Mouse (Mus musculus): ENCODE measurements around the gene Rapgef4.
"Not testable (repeated sequence)": the region's sequence is repeated elsewhere in the genome, so short reads cannot be mapped to it uniquely, and the experiment has no call there.

Gene Rapgef4

DNA sequence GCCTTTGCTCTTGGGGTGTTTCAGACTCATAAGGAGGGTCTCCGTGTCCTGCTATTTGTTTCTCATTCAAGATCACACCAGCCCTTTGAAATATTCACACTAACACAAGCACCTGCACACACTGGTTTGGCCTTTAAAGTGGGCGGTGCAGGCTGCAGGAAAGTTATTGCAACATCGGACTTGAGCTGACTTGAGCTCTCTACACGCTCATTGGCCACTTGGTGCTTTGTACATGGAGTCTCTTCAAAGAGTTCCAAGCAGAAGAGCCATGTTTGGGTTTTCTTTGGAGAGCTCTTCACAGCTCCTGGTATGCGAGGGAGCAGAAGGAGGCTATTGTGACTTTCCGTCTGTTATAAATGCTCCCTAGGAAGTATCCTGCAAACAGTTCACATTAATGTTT is 139.2 kb downstream of the Rapgef4 start:
- DNase-seq (ENCODE audit: low read depth) = no peak

DNA sequence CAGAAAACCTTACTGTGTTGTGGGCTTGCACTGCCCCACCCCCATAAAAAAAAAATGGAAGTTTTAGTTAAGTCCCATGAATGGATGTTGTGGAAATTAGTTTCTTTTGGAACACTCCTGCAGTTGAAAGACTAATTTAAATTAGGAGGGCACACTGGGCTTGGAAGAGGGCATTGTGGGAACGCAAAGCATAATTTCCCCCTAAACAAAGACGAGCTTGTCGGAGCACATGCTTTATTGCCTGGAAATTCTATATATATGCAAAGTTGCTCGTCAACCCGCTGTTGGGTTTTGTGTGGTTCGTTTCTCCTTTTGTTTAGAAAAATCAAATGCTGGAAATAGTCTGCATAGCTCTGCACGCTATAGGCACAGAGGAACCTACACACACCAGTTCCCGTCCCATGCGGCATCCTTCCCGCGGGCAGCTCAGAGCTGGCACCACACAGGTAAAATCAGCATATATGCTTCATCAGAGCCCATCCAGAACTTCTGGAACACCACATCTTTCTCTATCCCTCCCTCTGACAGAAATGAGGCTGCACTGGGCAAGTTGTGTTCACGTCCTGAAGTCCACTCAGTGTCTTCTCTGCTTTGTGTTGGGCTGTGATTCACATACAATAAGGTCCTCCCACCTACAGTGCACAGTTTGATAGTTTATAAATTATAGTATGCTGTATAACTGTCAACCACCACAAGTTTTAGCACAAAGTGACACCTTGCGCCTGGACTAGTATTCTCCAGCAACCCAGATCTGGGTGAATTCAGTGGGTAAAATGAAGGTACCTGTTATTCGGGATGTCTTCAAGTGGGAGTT is 141.6 kb downstream of the Rapgef4 start:
- DNase-seq (ENCODE audit: low read depth) = no peak

DNA sequence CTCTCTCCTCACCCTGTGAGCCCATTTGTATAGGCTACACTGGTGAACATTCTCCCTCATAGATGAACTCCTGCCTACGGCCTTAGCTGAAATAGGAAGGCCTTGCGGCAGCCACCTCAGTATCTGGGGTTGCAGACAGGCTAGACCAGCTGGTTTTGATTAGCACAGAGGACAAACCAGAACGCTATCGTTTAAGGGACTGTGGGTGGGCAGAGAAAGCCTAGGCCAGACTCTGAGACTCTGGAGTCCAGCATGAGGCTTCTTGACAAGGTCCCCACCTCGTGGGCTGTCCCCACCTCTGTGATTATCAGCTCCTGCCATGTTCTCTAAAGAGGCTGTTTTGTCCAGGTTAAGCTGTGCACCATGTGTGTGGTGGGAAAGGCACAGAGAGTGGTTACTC is 142.8 kb downstream of the Rapgef4 start:
- no peak for DNase-seq (ENCODE audit: low read depth)

DNA sequence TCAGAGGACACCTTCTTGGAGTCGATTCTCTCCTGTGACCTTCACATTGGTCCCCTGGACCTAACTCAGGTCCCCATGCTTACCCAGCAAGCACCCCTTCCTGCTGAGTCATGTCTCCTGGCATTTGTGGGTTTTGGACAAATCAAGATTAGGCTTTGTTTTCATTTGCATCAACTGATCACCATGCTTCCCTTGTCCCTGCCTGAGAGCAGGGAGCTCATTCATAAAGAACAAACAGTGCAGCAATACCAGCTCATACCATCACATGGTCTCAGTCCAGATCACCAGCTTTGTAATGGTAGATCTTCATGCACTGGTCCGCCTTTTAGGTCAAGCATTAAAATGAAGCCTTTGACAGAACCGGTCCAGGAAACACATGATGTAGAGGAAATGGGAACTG is 144.7 kb downstream of the Rapgef4 start:
- DNase-seq (ENCODE audit: low read depth) = no peak

DNA sequence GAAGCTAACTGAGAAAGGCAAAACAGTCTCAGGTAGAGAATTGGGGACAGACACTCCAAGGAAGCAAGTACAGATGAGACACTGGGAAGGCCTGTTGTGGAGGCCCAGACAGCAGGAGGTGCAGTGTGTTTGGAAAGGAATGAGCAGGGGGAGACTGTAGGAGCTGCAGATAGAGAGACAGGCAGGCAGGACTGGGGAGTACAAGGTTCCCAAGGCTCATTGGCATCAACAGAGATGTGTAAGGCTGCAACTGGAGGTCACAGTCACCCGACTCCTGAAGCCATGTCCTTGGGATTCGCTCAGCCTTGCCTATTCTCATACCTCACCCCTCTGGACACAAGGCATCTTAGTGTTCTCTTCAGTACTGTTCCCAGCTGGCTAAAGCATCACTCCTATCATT is 145.4 kb downstream of the Rapgef4 start:
- DNase-seq (ENCODE audit: low read depth) = no peak

DNA sequence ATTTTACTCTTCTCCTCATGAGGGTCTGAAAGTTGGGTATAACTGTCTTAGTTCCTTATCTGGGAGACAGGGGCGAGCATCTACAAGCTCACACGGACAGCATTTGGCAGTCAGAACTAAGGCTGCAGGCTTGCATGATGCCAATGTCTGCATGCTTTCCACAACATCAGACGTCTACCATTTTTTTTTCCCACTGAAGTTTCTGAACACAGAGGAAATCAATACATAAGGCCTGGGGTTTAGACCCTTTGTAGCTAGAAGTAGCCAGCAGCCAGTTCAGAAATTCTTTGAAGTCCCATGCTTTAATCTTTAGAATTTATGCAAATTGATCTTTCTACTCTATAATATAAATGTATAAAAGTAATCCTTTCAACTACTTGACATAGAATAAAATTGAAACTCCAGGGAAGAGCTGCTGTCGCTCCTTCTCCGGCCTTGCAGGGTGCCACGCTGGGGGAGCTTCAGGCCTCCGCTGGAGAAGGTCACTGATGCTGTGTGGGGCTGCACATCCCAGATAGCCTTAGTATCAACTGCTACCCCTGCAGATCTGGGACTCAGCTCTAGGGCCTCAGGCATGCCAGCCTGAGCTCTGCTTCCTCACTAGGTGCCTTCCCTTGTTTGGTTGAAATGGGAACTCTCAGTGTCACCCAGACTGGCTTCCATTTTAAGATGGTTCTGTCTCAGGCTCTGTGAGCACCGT is 148.7 kb downstream of the Rapgef4 start:
- no peak for DNase-seq (ENCODE audit: low read depth)

DNA sequence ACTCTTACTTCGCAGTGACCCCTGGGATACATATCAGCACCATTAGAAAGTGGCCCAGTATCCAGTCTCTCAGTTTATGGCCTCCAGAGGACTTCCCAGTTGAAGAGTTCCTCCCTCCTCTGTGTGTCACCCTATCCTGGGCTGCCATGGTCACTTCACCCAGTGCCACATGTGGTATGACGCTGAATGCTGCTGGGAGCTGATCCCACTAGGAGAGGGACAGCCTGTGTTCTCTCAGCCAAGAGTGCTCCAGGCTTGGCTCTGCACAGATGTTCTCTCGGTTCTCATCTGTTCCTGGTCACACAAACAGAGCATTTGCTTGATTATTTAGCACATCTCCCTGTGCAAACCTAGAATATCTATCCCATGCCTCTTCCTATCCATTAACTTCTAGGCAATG is 151.2 kb downstream of the Rapgef4 start:
- no peak for DNase-seq (ENCODE audit: low read depth)

DNA sequence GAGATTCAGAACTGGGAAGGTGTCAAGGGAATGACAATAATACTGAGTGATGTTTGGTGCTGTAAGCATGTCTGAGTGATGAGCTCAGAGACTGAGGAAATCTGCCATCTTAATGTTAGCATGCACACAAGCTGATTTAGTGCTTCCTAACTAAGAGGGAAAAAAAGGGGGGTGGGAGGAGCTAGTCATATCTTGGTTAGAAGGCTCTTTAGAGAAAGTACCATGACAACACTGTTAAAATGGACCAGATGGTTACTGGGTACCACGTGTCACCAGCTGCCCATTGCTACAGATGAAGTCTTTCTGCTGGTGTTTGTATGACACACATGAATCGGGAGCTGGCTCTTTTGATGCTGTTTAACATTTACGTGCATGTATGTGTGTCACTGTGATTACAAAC is 155.0 kb downstream of the Rapgef4 start:
- DNase-seq (ENCODE audit: low read depth) = no peak

DNA sequence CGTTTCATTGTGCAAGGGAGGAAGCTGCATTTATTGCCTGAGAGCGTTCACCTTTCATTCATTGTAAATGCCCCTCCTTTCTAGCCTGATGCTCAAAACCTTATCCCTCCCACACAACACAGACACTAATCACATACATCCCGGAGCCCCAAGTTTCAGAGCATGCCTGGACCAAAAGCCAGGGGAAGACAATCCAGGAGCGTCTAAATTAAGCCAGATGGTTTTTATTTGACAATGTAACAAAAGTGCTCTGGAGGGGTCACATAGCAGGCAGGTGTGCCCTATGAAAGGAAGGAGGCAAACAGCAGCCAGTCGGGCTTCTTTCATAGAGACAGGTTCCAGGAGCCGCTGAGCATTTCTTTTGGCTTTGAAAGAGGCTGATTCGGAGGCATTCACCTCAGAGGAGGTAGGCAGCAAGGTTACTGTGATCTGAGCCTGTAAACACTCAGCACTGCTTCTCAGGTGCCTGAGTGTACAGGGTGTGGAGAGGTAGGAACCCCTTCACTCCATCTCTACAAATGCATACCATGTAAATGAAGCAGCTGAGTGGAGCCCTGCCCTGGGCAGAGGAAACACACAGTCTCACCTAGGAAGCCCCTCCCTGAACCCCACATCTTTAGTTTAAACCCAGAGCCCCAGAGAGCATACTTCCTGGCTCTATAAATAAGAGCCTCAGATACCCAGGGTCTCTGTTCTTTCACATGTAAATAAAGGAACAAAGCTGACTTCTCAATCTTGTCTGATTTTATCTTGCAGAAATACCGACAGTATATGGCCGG is 155.6 kb downstream of the Rapgef4 start:
- no peak for DNase-seq (ENCODE audit: low read depth)

DNA sequence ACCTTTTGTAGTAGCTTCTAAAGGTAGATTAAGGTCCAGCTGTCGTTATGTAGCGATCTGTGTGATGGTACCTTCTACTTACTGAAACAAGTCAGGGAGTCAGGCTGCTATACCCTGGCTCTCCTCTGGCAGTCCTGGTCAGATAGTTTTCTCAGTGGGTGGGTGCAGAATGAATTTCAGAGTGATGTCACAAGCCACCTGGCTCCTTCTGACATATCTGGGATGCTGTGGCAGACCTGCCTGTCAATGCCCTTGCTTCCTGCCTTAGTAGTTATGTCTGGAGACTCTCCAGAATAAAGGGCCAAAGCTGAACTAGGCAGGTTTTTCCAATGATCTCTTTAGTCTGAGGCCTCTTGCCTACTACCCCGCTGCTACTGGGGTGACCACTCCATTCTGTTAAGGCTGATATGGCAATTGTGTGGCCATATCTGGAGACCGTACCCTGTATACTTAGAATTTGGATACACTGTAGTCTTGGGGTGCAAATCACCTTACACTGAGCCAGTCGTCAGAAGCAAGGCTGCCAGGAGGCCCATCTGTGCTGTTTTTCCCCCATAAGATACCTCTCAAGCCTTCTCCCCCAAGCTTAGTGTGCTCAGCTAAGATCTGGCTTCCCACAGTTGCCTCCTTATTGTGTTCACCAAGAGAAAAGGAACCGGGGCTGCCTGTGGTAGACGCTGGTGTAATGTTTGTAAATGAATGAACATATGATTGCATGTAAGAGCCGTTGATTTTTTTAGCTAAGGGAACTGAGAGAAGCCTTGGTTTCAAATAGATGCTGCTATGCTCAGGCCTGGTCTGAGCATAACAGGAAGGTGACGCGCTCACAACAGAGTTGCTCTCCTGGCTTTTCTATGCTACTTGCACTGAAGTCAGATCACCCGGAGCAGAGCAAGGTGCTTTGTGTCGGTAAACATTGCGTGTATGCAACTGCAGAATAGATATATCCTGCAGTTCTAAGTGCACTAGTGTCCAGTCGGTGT is 159.1 kb downstream of the Rapgef4 start:
- no peak for DNase-seq (ENCODE audit: low read depth)

DNA sequence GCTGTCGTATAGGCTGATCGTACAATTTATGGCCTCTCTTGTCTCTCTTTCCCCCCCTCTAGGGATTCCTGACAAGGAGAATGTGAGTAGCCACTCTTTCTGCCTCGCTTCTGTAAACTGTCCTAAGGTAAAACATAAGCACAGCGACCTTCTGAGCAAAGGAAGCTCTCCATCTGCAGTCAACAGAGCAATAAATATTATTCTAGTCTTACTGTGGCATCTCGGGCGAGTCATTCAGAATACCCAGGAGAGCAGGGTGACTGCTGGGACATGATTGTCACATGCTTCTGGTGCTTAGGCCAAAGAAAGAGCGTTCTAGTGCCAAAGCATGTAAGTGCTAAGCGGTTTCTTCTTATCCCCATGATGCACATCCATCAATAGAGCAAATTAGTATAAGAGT is 160.1 kb downstream of the Rapgef4 start:
- no peak for DNase-seq (ENCODE audit: low read depth)

DNA sequence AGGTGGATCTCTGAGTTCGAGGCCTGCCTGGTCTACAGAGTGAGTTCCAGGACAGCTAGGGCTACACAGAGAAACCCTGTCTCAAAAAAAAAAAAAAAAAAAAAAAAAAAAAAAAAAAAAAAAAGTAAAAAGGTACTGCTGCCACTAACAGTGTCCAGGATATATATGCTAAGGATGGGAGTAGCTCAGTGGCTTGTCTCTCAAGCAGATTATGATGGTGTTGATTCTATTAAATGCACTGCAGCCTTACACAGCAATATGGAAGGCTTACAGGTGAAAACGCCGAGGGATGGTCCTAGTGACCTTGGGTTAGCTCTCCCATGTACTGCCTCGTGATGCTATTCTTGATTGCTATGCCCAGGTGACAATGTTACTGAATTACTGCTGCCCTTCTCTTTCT is 160.7 kb downstream of the Rapgef4 start:
- not testable (repeated sequence) for DNase-seq (ENCODE audit: low read depth)

DNA sequence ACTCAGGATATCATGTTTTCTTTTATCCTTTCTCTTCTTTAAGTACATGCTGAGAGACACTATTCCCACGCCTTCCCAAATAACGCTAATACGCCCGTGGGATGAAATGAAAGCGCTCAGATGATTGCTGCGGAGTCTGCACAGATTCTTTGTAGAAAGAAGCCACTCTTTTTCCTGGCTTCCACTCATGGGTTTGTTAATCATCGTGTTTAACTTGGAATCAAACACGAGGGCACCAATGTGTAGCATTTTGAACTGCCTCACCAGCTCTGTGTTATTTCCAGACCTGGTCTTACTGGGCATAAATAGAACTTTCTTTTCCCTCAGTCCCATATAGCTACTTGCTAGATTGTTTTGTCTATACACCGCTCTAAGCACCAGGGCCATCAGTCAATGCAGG is 162.4 kb downstream of the Rapgef4 start:
- no peak for DNase-seq (ENCODE audit: low read depth)

DNA sequence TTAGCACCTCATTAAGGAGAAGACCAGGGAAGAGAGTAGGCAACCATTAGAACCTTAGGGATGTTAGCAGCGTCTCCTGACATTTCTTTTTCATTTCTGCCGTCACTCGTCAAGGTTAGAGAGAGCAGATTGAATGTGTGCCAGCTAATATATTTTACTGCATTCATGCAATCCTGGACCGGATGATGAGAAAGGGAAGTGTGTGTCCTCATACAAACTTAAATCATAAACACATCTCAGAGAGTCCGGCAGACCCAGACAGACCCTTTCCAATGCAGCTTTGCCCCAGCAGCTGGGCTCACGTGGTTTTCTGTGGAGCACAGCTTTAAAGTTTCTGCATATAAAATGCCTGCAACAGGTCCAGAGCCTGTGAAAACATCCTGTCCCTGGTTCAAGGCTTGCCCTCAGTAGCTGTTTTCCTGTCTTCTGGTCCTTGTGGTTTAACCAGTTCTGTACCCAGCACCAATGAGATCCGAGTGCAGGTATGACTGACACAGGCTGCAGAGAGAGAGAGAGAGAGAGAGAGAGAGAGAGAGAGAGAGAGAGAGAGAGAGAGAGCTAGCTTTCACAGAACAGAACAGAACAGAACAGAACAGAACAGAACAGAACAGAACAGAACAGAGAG is 163.6 kb downstream of the Rapgef4 start:
- no peak for DNase-seq (ENCODE audit: low read depth)

DNA sequence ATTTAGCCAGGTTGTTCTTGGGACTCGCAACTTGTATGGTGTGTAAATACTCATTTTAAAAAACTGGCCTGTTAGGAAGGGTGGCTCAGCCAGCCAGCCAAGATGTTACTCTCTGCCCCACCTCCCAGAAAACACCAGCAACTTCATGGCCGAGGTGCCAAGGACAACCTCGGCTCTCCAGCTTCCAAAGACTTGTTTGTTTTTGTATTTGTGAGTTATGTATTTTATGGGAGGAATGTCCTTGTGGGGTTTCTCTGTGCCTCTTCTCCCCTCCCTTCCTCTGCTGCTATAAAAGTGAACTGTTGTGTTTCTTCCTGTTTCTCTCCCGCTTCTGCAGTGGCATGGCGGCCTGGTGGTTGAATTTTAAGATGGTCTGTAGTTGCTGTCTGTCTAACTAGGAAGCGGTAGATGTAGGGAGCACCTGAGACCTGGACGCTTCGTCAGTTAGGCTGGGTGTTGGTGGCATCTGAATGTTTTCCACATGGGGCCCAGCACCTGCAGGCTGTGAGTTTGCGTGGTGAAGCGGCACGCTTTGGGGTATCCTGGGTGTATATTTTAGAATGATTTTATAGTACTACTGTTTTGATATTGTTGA is 164.3 kb downstream of the Rapgef4 start:
- DNase-seq (ENCODE audit: low read depth) = no peak

DNA sequence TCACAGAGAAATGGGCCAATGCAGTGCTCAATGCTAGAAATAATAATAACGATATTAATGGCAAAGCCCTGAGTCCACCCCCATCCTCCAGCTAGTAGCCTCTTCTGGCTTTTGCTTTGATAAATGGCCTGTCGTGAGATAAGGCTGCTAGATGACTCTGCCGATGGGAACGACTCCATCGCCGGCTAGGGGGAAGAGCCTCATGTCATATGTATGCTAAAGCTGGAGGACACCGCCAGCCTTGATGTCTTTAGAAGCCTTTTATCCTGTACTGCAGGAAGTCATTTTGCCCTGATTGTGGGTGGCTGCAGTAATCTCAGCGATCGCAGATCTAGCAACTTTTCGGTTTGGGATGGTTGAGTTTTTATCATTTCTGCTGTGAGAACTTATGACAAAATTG is 165.0 kb downstream of the Rapgef4 start:
- no peak for DNase-seq (ENCODE audit: low read depth)

DNA sequence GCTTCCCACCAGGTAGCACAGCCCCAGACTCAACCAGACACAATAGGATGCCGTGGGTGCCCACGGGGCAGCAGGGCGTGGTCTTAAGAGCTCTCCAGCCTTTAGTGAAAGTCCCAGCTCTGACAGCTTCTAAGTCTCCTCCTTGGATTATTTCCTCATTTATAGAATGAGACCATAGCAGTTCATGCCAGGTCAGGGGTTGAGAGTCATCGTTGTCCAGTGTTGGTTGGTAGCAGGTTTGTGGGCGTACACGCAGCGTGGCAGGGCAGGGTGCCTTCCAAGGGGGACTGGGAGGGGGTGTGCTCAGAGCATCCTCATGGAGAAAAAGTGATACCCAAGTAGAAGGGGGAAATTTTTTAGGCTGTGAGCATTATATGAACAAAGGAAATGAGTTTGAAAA is 166.2 kb downstream of the Rapgef4 start:
- no peak for DNase-seq (ENCODE audit: low read depth)

DNA sequence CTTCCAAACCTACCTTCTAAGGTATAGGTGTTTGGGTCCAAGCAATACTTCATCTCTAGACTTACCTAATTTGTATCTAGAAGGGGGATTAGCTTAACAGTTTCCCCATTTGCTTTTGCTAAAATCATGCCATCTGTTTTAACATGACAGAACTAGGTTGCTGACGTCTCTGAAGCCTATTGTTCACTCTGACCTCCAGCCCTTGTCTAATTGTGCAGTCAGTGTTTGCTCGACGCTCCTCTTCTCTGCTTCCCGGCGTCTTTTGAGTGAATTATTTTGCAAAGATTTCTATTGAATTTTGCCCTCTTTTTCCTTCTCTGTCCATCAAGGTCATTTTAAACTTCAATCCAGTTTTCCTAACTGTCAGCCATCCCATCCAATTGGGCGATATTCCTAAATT is 166.7 kb downstream of the Rapgef4 start:
- DNase-seq (ENCODE audit: low read depth) = no peak

DNA sequence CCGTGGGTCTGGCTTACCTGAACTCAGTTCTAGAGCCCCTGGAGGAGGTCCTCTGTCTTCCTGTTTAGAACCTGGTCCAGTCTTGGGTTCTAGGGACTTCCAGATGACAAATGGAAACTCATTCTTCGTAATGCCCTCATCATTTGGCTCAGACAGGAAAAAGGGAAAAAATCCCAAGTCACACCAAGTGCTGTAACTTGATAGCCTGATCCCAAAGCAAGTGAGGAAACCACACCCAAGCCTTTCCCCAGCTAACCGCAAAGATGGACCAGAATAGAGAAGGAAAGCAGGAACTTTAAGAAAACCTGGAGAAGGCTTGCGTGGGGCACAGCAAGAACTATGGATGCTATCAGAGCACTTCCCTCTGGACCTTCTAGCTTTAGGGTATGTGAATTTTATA is 167.6 kb downstream of the Rapgef4 start:
- peak; percentile 36 for DNase-seq (ENCODE audit: low read depth)

DNA sequence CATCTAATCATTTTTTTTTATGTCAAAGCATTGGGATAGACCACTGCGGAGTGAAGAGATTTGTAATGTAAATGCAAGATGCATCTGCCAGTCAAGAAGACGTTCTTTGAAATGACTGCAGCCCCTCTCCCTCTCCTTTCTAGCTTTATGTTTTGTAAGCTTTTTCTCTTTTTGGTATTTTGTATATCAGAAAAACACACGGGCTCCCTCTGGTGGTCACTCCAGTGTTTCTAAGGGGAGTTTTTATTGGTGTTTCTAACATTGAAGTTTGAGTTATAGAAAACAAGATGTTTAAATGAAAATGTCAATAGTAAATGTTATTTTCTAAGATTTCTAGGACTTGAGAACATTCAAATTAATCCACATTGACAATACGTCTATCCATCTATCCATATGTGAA is 168.0 kb downstream of the Rapgef4 start:
- DNase-seq (ENCODE audit: low read depth) = peak; percentile 81

All from NIH3T3 (cell line).